Mouse (Mus musculus) liver, embryonic 13.5 days (tissue): ENCODE measurements around the gene Gm42715. TPM values are rescaled to one million over a fixed set of nuclear protein-coding genes. Genes with fewer than 3 reads are reported as not detected.

Source experiments
- ATAC-seq: fragments of 200-750 bp; cut with Nextera tagmentation; 2 replicates; pipeline ENCODE4 v1.8.0; 2017; ENCODE audit warnings: low read depth, mild to moderate bottlenecking, moderate number of reproducible peaks, moderate library complexity
- DNase-seq: peaks from one replicate; pipeline ENCODE4 v3.0.0; 2022
- H3K27ac ChIP-seq: fragments of 300-500 bp; sonication (generic); 2 replicates; pipeline ENCODE4 v1.5.1; 2015; ENCODE audit warnings: moderate library complexity, mild to moderate bottlenecking, inconsistent platforms
- H3K27me3 ChIP-seq: fragments of 300-500 bp; sonication (generic); 2 replicates; pipeline ENCODE4 v1.6.1; 2015; ENCODE audit warnings: mild to moderate bottlenecking, inconsistent platforms
- H3K36me3 ChIP-seq: fragments of 300-500 bp; sonication (generic); 2 replicates; pipeline ENCODE4 v1.6.1; 2015; ENCODE audit warnings: mild to moderate bottlenecking, inconsistent platforms
- H3K4me1 ChIP-seq: fragments of 300-500 bp; sonication (generic); replicated peaks from 2 replicates; pipeline ENCODE4 v1.6.1; 2015; ENCODE audit warnings: inconsistent platforms
- H3K4me2 ChIP-seq: fragments of 300-500 bp; sonication (generic); 2 replicates; pipeline ENCODE4 v1.6.1; 2015; ENCODE audit warnings: inconsistent platforms, mild to moderate bottlenecking, moderate library complexity
- H3K4me3 ChIP-seq: fragments of 300-500 bp; sonication (generic); replicated peaks from 2 replicates; pipeline ENCODE4 v1.5.1; 2015; ENCODE audit warnings: mild to moderate bottlenecking, inconsistent platforms
- H3K9ac ChIP-seq: fragments of 300-500 bp; sonication (generic); 2 replicates; pipeline ENCODE4 v1.6.1; 2015; ENCODE audit warnings: mild to moderate bottlenecking, inconsistent platforms
- H3K9me3 ChIP-seq: fragments of 300-500 bp; sonication (generic); replicated peaks from 2 replicates; pipeline ENCODE4 v1.6.1; 2016; ENCODE audit warnings: inconsistent platforms
- WGBS: fragments of 180-500 bp; shearing (Covaris S2); methylation state at CpG from one replicate; pipeline ENCODE4 v1.1.7; 2015; ENCODE audit not compliant: insufficient replicate concordance; 5-methylcytosine and 5-hydroxymethylcytosine counted together
- polyA plus RNA-seq: library from polyadenylated mRNA; unstranded; fragments of >200 nt; fragmentation: Nextera tagmentation; extraction: Ambion mirVana; gene quantifications from 2 replicates; pipeline ENCODE4 v1.2.1, GENCODE M21; 2015

The Gm42715 gene
- polyA plus RNA-seq, 1 experiment from 2014 or later, result 6.1 TPM

DNA sequence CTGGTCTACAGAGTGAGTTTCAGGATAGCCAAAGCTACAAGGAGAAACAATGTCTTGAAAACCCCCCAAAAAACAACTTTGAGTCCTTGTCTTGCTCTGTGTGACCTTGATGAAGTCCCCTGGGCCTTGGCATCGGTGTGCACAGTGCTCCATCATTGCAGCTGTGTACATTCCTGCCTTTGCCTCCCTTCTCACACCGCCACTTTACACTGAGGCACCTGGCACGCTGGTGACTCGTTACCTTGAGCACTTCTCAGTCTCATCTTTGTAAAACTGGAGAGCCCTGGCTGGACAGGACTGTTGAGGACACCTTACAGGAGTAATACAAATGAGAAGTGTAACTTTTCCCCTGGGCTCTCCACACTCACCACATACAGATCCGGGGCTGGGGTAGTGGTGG is 67.8 kb downstream of the Gm42715 start:
- Histone ChIP-seq H3K27me3 (no peaks in the 10 kb centered on the region), H3K27ac (peak overlapping the region; percentile 80), H3K9me3 (no peaks in the 10 kb centered on the region), H3K4me3 (peak overlapping the region; percentile 89), H3K9ac (peak overlapping the region; percentile 74), H3K4me2 (peak overlapping the region; percentile 98), H3K36me3 (peaks cover 57% of the 10 kb centered on the region), H3K4me1 (peaks cover 46% of the 10 kb centered on the region)
- WGBS, result 63% methylated on average over 5 of the region's 5 CpGs
- no peak for DNase-seq
- ATAC-seq, result no peak

DNA sequence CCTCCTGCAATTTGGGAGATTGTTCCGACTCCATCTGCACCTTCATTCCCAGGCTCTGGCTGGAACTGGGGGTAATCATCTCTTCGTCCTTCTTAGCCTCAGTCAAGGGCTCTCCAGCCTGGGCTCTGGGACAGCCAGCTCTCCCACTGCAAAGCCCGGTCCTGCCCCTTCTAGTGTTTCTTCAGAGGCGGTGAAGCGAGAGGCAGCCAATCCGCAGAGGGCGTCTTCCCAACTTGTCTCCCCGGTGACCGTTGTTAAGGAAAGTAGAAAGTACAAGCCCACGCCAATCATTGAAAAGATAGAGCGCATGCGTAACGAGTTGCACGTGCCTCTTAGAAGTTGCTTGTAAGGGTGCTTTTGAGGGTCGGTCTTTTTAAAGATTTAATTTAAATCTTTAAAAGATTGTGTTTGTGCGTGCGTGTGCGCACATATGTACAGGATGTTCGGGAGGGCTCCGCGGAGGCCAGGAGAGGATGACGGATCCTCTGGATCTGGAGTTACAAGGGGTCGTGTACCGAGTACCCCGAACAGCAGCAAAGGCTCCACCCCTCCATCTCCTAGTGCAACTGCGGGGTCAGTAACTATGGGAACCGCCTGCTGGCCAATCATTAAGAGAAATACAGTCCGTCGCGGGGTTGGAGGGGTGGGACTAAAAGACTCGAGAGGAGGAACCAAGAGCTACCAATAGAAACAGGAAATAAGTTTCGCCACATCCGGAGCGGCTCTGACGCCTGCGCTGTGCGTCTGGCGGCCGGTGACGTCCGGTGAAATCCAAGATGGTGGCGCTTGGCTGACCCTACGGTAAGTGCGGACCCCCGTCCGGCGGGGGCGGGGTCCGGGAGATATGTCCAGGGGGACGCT is 68.9 kb downstream of the Gm42715 start, which contains the start of the genes Ccdc189 and Rnf40:
Gene Ccdc189, minus strand, starts transcription at position 585 of the 861 bp plus-strand sequence.
Gene Rnf40, plus strand, starts transcription at position 757 of the 861 bp plus-strand sequence.
- DNase-seq, result peak; percentile 93
- H3K4me2 ChIP-seq, result peak within 1 kb of the TSS; percentile 98
- peak; percentile 91 for ATAC-seq
- H3K9me3 ChIP-seq, result no peaks in the 10 kb centered on the region
- WGBS, result under 1% methylated on average over 50 of the region's 50 CpGs
- H3K27me3 ChIP-seq, result no peaks in the 10 kb centered on the region
- H3K36me3 ChIP-seq, result peaks cover 57% of the 10 kb centered on the region
- peak within 1 kb of the TSS; percentile 80 for H3K27ac ChIP-seq
- H3K9ac ChIP-seq, result peak within 1 kb of the TSS; percentile 90
- H3K4me1 ChIP-seq, result peaks cover 46% of the 10 kb centered on the region
- peak within 1 kb of the TSS; percentile 89 for H3K4me3 ChIP-seq

DNA sequence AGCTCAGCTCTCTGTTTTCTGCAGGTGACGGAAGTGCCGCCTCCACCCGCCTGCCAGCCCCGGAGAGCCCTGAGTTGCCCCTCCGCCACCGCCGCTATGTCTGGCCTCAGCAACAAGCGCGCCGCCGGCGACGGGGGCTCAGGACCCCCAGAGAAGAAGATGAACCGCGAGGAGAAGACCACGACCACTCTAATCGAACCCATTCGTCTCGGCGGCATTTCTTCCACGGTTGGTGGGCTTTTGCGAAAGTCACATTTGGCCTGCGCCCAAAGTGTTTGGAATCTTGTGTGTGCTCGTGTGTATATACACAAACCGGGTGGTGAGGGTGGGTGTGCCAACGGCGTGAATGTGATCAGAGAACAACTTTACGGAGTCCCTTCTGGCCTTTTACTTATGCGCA is 69.5 kb downstream of the Gm42715 start:
- no peak for DNase-seq

DNA sequence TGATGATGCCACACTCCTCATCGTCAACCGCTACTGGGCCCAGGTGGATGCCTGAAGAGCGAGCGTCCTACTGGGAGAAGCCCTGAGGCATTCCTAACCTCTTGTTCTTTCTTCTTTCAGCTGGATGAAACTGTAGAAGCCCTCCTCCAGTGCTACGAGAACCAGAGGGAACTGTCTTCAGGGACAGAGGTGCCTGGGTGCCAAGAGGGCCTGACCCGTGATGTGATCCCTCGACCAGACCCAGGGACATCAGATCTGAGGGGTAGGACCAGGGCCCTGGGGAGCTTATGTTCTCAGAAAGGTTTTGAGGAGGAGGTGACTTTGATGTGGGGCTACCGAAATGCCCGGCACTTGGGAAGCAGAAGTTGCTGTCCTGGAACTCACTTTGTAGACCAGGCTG is 70.3 kb downstream of the Gm42715 start:
- WGBS, result 92% methylated on average over 9 of the region's 9 CpGs
- no peaks in the 10 kb centered on the region for H3K9me3 ChIP-seq
- no peak overlapping the region for H3K27ac ChIP-seq
- H3K36me3 ChIP-seq, result peaks cover 58% of the 10 kb centered on the region
- peak overlapping the region; percentile 90 for H3K9ac ChIP-seq
- no peak for DNase-seq
- H3K27me3 ChIP-seq, result no peaks in the 10 kb centered on the region
- peak overlapping the region; percentile 98 for H3K4me2 ChIP-seq
- no peak for ATAC-seq
- peak overlapping the region; percentile 89 for H3K4me3 ChIP-seq
- H3K4me1 ChIP-seq, result peaks cover 46% of the 10 kb centered on the region

More for the DNA sequence above, 69.5 kb downstream of the Gm42715 start:
- Histone ChIP-seq H3K4me1 (peaks cover 46% of the 10 kb centered on the region), H3K4me2 (peak overlapping the region; percentile 98), H3K36me3 (peaks cover 57% of the 10 kb centered on the region), H3K27ac (peak overlapping the region; percentile 78), H3K9ac (peak overlapping the region; percentile 90), H3K9me3 (no peaks in the 10 kb centered on the region), H3K27me3 (no peaks in the 10 kb centered on the region), H3K4me3 (peak overlapping the region; percentile 89)
- WGBS, result 3% methylated on average over 29 of the region's 29 CpGs
- no peak; the same call in 1 of the 2 replicates for ATAC-seq

DNA sequence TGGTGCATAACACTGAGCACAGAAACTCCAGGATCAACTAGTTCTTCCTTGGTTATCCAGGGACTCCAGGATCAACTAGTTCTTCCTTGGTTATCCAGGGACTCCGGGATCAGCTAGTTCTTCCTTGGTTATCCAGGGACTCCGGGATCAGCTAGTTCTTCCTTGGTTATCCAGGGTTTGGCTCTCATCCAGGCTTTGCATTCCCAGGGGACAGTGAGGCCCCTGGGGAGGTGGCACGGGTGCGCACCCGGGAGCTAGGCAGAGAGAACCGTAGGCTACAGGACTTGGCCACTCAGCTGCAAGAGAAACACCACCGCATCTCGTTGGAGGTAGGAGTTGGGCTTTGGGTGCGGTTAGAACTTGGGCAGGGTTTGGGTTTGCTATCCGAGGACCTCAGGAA is 71.7 kb downstream of the Gm42715 start:
- no peaks in the 10 kb centered on the region for H3K9me3 ChIP-seq
- no peak overlapping the region for H3K4me3 ChIP-seq
- H3K4me2 ChIP-seq, result no peak overlapping the region
- no peak for DNase-seq
- H3K9ac ChIP-seq, result no peak overlapping the region
- H3K4me1 ChIP-seq, result peaks cover 36% of the 10 kb centered on the region
- H3K36me3 ChIP-seq, result peaks cover 67% of the 10 kb centered on the region
- ATAC-seq, result no peak
- no peaks in the 10 kb centered on the region for H3K27me3 ChIP-seq
- WGBS, result 87% methylated on average over 10 of the region's 10 CpGs
- no peak overlapping the region for H3K27ac ChIP-seq

DNA sequence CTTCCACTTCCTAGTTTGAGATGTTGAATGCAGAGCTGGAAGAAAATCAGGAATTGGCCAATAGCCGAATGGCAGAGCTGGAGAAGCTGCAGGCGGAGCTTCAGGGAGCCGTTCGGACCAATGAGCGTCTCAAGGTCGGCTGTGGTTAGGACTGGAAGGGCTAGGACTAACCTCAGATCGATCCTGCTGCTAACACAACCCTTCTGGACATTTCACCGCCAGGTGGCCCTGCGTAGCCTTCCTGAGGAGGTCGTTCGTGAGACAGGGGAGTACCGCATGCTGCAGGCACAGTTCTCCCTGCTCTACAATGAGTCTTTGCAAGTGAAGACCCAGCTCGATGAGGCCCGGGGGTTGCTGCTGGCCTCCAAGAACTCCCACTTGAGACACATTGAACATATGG is 73.2 kb downstream of the Gm42715 start:
- ATAC-seq (no peak), DNase-seq (no peak)
- Histone ChIP-seq H3K36me3 (peaks cover 82% of the 10 kb centered on the region), H3K4me1 (peaks cover 21% of the 10 kb centered on the region), H3K27me3 (no peaks in the 10 kb centered on the region), H3K4me3 (no peak overlapping the region), H3K27ac (no peak overlapping the region), H3K9me3 (no peaks in the 10 kb centered on the region), H3K9ac (no peak overlapping the region), H3K4me2 (no peak overlapping the region)
- WGBS, result 87% methylated on average over 14 of the region's 14 CpGs

DNA sequence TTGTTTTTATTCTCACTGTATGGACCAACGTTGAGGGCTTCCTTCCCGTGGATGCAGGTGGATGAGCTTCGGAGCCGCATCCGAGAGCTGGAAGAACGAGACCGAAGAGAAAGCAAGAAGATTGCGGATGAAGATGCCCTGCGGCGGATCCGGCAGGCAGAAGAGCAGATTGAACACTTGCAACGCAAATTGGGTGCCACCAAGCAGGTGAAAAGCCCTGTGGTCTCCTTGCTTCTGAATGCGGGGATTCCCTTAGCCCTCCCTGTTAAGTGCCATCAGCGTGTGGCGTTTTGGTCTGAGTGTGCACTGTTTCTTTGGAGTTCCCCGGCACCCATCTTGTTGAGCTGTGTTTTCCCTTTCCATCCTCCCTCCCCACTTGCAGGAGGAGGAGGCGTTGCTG is 77.4 kb downstream of the Gm42715 start:
- Histone ChIP-seq H3K9me3 (no peaks in the 10 kb centered on the region), H3K4me3 (no peak overlapping the region), H3K4me1 (no peaks in the 10 kb centered on the region), H3K36me3 (peaks cover 100% of the 10 kb centered on the region), H3K27me3 (no peaks in the 10 kb centered on the region), H3K9ac (no peak overlapping the region), H3K27ac (no peak overlapping the region), H3K4me2 (no peak overlapping the region)
- 93% methylated on average over 17 of the region's 17 CpGs for WGBS
- no peak for DNase-seq
- ATAC-seq, result no peak

DNA sequence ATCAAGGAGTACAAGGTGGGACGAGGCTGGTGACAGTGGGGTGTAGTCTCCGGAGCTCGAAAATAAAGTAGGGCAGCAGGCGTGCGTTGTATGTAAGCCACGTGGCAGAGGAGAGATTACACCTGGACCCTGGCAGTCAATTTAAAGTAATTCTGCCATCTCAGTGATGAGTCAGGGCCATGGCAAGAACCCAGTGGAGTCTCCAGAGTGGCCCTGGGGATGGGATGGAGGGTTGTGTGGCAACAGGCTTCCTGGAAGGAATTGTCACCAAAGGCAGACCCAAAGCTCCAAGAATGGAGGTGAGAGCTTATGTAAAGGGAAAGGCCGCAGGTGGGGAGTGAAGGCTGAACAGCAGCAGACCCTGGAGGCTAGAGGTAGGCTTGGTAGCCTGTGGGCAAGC is 81.2 kb downstream of the Gm42715 start:
- Histone ChIP-seq H3K4me1 (peaks cover 8% of the 10 kb centered on the region), H3K9me3 (no peaks in the 10 kb centered on the region), H3K4me2 (no peak overlapping the region), H3K9ac (no peak overlapping the region), H3K27ac (no peak overlapping the region), H3K27me3 (no peaks in the 10 kb centered on the region), H3K36me3 (peaks cover 89% of the 10 kb centered on the region), H3K4me3 (no peak overlapping the region)
- DNase-seq (no peak), ATAC-seq (no peak)
- 95% methylated on average over 7 of the region's 7 CpGs for WGBS

DNA sequence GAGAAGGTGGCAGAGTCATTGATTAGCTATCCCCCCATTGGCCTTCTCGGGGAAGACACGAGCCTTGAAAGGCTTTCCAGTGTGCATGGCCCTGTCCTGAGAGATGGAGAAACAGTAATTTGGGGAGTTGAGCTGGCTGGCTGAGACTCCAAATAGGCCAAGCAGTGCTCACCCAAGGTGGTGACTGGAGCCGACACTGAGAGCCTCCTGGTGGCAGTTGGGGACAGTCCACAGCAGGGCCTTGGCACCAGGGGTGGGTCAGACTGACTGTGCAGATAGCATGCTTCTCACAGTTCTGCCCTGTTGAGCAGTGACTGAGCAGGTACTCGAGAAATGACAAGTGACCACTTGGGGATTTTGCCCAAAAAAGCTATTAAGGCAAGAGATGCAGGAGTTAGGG is 82.4 kb downstream of the Gm42715 start:
- Histone ChIP-seq H3K4me2 (no peak overlapping the region), H3K4me3 (no peak overlapping the region), H3K9ac (no peak overlapping the region), H3K9me3 (no peaks in the 10 kb centered on the region), H3K4me1 (peaks cover 8% of the 10 kb centered on the region), H3K36me3 (peaks cover 78% of the 10 kb centered on the region), H3K27me3 (no peaks in the 10 kb centered on the region), H3K27ac (no peak overlapping the region)
- WGBS, result 78% methylated on average over 4 of the region's 4 CpGs
- ATAC-seq, result no peak
- no peak for DNase-seq

DNA sequence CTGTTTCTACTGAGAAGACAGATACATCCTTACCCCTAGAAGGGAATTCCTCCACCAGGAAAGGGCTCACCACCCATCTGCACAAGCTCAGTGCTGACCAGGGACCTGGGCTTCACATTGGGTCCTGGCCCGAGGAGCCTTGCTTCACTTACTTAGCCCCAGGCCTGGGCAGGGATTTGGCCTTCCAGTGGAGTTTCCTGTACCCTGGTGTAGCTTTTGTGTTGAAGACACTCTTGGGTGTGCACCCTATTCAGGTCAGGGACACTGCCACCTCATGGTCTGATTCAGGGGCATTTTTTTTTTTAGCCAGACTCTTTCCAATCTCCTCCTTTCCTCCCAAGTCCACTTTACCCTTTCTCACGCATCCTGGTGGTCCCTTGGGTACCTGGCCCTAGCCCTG is 83.5 kb downstream of the Gm42715 start:
- WGBS, result 73% methylated on average over 2 of the region's 2 CpGs

DNA sequence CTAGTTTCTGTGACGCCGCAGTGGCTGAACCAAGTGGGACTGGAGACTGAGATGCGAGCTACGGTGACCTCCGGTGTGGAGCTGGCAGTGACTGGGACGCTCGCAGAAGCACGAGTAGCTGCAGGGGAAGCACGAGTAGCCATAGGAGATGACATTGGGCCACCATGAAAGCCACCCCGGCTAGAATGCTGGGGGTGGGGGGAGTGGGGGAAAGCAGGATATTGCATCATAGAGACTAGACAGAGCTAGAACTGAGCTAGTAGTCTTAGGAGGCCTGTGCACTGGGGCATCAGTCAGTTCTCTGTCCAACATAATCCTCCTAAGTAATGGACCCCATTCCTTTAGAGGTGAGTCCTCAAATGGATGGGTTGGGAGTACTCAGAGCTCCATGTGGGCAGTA is 84.9 kb downstream of the Gm42715 start:
- no peak overlapping the region for H3K4me2 ChIP-seq
- DNase-seq, result no peak
- H3K9ac ChIP-seq, result no peak overlapping the region
- no peaks in the 10 kb centered on the region for H3K9me3 ChIP-seq
- peaks cover 8% of the 10 kb centered on the region for H3K4me1 ChIP-seq
- H3K4me3 ChIP-seq, result no peak overlapping the region
- no peak overlapping the region for H3K27ac ChIP-seq
- peaks cover 65% of the 10 kb centered on the region for H3K36me3 ChIP-seq
- no peaks in the 10 kb centered on the region for H3K27me3 ChIP-seq
- 76% methylated on average over 10 of the region's 10 CpGs for WGBS
- ATAC-seq, result no peak

More for the DNA sequence above, 83.5 kb downstream of the Gm42715 start:
- no peak overlapping the region for H3K27ac ChIP-seq
- ATAC-seq (no peak), DNase-seq (no peak)
- H3K4me2 ChIP-seq, result no peak overlapping the region
- H3K9ac ChIP-seq, result no peak overlapping the region
- H3K27me3 ChIP-seq, result no peaks in the 10 kb centered on the region
- peaks cover 68% of the 10 kb centered on the region for H3K36me3 ChIP-seq
- H3K9me3 ChIP-seq, result no peaks in the 10 kb centered on the region
- H3K4me3 ChIP-seq, result no peak overlapping the region
- peaks cover 8% of the 10 kb centered on the region for H3K4me1 ChIP-seq

DNA sequence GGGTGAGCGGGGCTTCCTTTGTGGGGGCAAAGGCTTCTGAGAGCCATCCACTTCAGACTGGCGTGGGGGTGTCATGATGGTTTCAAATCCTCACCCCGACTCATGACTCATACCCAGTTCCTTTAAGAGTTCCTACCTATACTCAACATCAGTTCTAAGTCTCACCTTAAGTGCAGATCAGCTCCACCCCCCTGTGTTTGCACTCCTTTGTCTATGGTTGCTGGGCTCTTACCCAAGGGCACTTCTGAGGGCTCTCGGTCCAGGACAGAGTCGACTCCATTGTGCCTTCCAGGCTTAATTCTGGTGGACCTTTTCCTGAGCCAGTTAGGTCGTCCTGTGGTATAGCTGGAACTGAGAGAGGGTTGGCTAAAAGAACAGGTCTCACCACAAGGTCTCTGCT is 87.8 kb downstream of the Gm42715 start:
- Histone ChIP-seq H3K4me1 (peaks cover 8% of the 10 kb centered on the region), H3K9me3 (no peaks in the 10 kb centered on the region), H3K4me2 (no peak overlapping the region), H3K9ac (no peak overlapping the region), H3K27me3 (no peaks in the 10 kb centered on the region), H3K4me3 (no peak overlapping the region), H3K36me3 (peaks cover 62% of the 10 kb centered on the region), H3K27ac (no peak overlapping the region)
- DNase-seq (no peak), ATAC-seq (no peak)
- 70% methylated on average over 6 of the region's 6 CpGs for WGBS
